Mouse (Mus musculus): ENCODE results near the gene Btf3l4. TPM values are rescaled to one million over a fixed set of nuclear protein-coding genes. Genes with fewer than 3 reads are reported as not detected.

The Btf3l4 gene
- polyA plus RNA-seq (2017; shearing (Covaris generic)): 42.3 TPM

DNA sequence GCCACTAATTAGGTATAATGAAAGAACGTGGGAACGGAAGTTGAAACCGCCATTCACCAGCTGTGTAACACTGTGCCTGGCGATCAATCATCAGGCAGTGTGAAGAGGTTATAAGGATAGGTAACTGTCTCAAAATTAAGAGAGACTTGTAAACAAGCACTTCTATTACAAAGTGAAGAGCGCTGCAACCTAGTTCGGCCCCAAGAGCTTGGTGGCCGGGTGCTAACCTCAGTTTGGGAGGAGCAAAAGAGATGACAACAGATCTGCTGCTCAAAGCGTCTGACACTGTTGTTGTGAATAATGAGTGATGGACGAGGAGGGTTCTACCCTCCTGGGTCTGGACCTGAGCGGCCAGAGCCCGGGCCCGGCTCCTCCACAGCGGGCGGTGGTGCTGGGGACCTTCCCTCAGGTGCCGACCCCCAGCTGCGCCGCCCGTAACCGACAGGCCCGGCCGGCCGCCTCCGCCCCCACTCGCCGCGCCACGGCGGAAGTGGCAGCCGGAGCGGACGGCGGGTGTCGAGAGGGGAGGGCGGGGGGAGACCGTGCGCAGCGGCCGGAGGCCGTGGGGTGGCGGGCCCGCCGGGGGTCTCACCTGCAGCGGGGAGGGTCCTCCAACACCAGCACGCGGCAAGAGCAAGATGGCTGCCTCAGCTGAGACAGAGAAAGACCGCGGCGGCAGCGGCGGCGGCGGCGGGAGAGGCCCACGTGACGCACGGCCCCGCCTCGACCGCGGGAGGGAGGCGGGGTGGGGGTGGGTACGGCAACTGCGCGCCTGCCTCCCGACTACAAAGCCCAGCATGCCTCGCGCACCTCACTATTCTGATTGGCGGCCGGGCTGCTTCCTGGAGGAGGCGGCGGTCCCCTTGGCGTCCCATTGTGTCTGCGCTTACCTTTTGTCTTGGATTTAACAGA is at the start of gene Btf3l4:
Gene Btf3l4, minus strand, starts transcription at position 699 of the 912 bp plus-strand sequence.

DNA sequence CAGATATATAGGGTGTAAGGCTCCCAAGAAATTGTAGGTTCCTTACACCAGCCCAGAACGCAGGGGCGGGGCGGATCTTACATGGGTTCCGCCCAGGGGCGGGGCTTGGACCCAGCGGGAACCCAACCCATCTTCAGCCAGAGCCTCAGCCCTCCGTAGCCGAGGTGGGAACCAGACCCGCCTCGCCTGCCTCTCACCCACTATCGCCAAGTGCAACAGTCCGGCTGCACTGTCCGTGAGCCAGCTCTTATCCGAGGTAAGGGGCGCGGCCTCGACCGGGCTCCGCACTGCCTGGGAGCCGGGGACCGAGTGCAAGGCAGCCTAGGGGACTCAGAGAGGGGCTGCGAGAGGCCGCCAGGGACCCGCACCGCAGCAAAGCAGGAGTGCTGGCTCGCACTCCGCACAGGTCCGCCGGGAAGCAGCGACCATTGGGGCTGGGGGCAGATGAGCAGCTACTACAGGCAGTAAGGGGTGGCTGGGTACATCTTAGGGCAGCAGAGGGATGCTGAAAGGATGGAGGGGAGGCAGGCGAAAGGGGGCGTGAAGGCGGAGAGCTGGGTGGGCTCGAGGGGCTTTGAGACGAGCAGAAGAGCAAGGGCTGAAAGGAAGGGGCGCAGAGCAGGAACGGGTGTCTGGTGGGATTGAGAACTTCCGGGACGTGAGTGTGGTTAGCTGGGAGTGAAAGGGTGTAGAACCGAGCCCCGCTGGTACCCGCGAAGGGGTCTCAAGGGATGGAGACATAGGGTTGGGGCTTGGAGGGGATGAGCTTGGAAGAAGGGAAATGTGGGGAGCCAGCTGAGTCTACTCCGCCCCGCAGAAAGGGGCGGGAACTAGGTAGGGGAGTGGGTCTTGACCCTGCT is 45.8 kb upstream of the Btf3l4 start, which contains the start of gene Rab3b:
Gene Rab3b, plus strand, starts transcription at position 101 of the 860 bp plus-strand sequence.

DNA sequence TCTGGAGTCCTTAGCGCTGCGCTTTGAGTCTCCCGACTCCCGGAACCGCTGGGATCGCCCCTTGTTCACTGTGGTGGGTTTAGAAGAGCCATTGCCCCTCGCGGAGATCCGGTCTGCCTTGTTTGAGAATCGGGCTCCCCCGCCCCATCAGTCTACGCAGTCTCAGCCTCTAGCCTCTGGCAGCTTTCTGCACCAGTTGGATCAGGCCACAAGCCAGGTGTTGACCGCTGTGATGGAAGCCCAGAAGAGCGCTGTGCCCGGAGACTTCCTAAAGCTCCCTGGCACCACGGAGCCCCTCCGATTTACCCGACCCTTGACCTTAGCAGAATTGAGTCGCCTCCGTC is 15.1 kb upstream of the Btf3l4 start, which contains the start of gene A730015C16Rik:
Gene A730015C16Rik, minus strand, starts transcription at position 115 of the 344 bp plus-strand sequence.

DNA sequence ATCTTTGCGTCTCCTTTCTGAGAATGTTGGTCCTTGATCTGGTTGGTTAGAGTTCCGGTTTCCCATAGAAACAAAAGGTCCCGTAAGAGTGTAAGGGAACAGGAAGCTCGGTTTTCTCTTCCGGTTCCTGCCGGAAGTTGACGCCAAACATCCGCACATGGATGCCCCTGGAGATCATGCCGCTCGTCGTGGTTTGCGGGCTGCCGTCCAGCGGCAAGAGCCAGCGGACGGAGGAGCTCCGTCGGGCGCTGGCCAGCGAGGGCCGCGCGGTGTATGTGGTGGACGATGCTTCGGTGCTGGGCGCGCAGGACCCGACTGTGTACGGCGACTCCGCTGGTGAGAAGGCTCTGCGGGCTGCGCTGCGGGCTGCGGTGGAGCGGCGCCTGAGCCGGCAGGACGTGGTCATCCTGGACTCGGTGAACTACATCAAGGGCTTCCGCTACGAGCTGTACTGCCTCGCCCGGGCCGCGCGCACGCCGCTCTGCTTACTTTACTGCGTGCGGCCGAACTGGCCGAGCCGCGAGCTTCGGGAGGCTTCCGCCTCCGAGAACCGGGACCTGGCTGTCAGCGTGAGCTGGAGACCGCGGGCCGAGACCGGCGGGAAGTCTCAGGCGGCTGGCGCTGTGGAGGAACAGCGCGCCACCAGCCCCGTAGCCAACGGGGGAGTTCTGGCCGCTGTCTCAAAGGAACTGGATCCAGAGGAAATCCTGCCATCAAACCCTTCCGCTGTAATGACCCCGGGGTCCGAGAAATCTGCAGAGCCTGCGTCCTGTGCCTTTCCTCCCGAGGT is 14.5 kb upstream of the Btf3l4 start, which contains the start of gene Kti12:
Gene Kti12, plus strand, starts transcription at position 71 of the 790 bp plus-strand sequence.

DNA sequence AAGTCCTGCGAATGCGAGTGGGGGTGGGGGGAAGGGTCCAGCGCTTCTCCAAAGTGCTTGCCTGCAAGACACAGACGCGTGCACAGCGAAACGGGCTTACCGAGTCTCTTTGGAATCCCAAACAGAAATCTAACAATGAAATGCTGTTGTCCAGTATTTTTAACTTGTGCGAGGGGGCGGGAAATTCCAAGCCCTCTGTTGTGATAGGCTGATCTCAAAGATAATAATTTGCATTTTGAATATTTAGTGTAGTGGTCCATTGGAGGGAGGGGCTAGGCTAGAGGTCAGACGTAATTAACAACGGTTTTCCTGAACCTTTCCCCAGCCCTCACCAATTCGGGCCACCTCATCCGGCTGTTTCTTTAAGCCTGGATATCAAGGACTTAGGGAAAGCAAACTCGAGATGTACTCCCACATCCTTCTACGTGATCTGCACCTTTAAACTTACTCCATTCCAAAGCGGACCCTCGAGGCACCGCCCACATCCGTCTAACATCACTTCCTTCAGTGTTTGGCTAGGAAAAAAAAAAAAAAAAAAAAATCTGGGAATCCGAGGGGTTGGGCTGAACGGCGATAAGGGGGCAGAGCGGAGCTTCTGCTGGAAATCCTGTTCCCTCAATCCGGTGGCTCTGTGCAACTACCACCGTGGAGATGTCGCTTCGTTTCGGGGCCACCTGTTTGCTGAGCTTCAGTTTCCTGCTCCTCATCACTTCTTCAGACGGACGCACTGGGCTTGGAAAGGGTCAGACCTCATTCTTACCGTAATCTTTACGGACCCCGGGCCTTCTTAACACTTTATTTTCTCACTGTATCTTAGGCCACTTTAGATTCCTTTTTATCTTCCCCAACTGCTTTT is 929 bp upstream of the Btf3l4 start, which contains the start of gene Txndc12:
Gene Txndc12, plus strand, starts transcription at position 487 of the 856 bp plus-strand sequence.

DNA sequence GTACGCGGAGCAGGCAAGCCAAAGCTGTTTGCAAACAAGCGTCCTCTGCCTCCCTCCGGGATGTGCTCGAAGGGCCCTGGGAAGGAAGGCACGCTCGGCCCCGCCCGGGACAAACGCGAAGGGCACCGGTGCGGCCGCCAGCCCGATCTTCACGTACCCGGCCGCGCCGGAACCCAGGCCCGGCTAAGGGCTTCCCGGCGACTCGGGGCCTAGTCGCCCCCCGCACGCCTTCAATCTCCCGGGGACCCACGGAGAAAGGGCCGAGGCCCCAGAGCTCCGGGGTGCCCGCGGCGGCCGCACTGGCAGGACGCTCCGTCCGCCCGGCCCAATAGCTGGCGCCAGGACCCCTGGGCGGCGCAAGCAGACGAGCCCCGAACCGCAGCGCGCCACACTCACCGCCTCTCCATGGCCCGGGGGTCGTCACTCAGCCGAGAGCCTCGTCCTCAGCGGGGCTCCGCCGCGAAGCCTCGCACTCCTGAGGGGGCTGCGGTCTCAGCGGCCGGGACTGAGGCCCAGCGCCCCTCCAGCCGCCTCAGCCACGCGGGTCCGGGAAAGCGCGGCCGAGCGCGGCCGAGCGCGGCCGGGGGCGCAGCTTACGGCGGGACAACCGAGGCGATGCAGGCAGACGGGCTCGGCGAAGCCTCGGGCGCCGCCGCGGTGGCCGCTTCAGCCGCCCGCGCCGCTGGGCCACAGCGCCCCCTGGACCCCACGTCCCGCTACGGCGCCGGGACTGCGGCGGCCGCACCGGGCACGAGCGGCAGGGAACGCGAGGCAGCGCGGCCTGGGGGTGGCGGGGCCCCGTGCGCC is 53.2 kb downstream of the Btf3l4 start, which contains the start of gene Zfyve9:
Gene Zfyve9, minus strand, starts transcription at position 742 of the 807 bp plus-strand sequence.

Other genes with a start within 250 kb of the Btf3l4 start
- 69.2 TPM for gene Cc2d1b, start 213.7 kb downstream of the Btf3l4 start, polyA plus RNA-seq (2017; shearing (Covaris generic))
- not detected for gene 3110021N24Rik, start 114.0 kb downstream of the Btf3l4 start, polyA plus RNA-seq (2017; shearing (Covaris generic))
- gene Zfyve9, start 52.8 kb downstream of the Btf3l4 start, polyA plus RNA-seq (2017; shearing (Covaris generic)): 0.16 TPM
- gene Txndc12, start 987 bp upstream of the Btf3l4 start, polyA plus RNA-seq (2017; shearing (Covaris generic)): 13.8 TPM
- gene Kti12, start 14.2 kb upstream of the Btf3l4 start, polyA plus RNA-seq (2017; shearing (Covaris generic)): 27.7 TPM
- gene A730015C16Rik, start 15.0 kb upstream of the Btf3l4 start, polyA plus RNA-seq (2017; shearing (Covaris generic)): 0.41 TPM
- 0.36 TPM for gene Rab3b, start 45.4 kb upstream of the Btf3l4 start, polyA plus RNA-seq (2017; shearing (Covaris generic))
- gene Nrd1, start 167.0 kb upstream of the Btf3l4 start, polyA plus RNA-seq (2017; shearing (Covaris generic)): 80.4 TPM

All from effector memory CD4-positive, alpha-beta T cell, adult 5 months (primary cell).